In genomic region chr4:108300266-108300665, GRCm38 (mm10) we compare ENCODE assay signal across 8 mouse cellular contexts. TPM values are rescaled to one million over a fixed set of nuclear protein-coding genes. Genes with fewer than 3 reads are reported as not detected.
A peak's percentile ranks its signal among the peaks of the same experiment; 100 is the strongest.
DNase-seq lines count a peak whose midpoint lies in the region; ATAC-seq and TF ChIP-seq lines count a peak whose summit lies in the region.

No protein-coding gene starts in this region.

- ATAC-seq in hindbrain, embryonic 12.5 days (ENCODE audit: low FRiP score), result no peak; the same call in none of the 2 replicates
- no peak for ATAC-seq in liver, postnatal 0 days

- peak overlapping the region; percentile 92 for H3K27ac ChIP-seq in hindbrain, embryonic 12.5 days
- peak overlapping the region; percentile 90 for H3K27ac ChIP-seq in liver, postnatal 0 days (ENCODE audit: low read depth)

- no peak for TF ChIP-seq CTCF in liver, postnatal 0 days (IDR thresholded peaks at IDR 0.05; ENCODE audit: low read depth)

- peak overlapping the region; percentile 87 for H3K9ac ChIP-seq in hindbrain, embryonic 12.5 days
- H3K9ac ChIP-seq in liver, postnatal 0 days (replicated peaks), result peak overlapping the region; percentile 84

- under 1% methylated on average over 14 of the region's 14 CpGs for WGBS in hindbrain, embryonic 12.5 days
- 1% methylated on average over 14 of the region's 14 CpGs for whole genome bisulfite sequencing in liver, postnatal 0 days (ENCODE audit: insufficient replicate concordance)

- H3K27me3 ChIP-seq in hindbrain, embryonic 12.5 days, result no peaks in the 10 kb centered on the region
- no peaks in the 10 kb centered on the region for H3K27me3 ChIP-seq in liver, postnatal 0 days (ENCODE audit: insufficient read depth, low read length)

- 0 out of 2 replicates have a peak, but pooled peaks cover 2% of the 10 kb centered on the region for H3K9me3 ChIP-seq in hindbrain, embryonic 12.5 days (replicated peaks)
- H3K9me3 ChIP-seq in liver, postnatal 0 days (ENCODE audit: low read length), result no peaks in the 10 kb centered on the region

- no peak for TF ChIP-seq EP300 in liver, postnatal 0 days (IDR thresholded peaks at IDR 0.05; ENCODE audit: low read depth)

- no peaks in the 10 kb centered on the region for H3K36me3 ChIP-seq in hindbrain, embryonic 12.5 days
- no peaks in the 10 kb centered on the region for H3K36me3 ChIP-seq in liver, postnatal 0 days (replicated peaks; ENCODE audit: insufficient read depth, low read length)

- peaks cover 20% of the 10 kb centered on the region for H3K4me1 ChIP-seq in hindbrain, embryonic 12.5 days
- H3K4me1 ChIP-seq in liver, postnatal 0 days (ENCODE audit: insufficient read depth), result peaks cover 16% of the 10 kb centered on the region

- H3K4me3 ChIP-seq in hindbrain, embryonic 12.5 days, result peak overlapping the region; percentile 82
- H3K4me3 ChIP-seq in liver, postnatal 0 days (ENCODE audit: low read depth, low read length), result peak overlapping the region; percentile 83

- H3K4me2 ChIP-seq in hindbrain, embryonic 12.5 days (replicated peaks), result peak overlapping the region; percentile 75
- H3K4me2 ChIP-seq in liver, postnatal 0 days (ENCODE audit: low read depth, low read length), result peak overlapping the region; percentile 78

- DNase-seq in embryo, embryonic 10 days (ENCODE audit: low spot score), result peak; percentile 46
- DNase-seq in embryo, embryonic 10.5 days (ENCODE audit: low spot score), result no peak
- peak; percentile 32 for DNase-seq in right cerebral cortex, postnatal 4 days
- DNase-seq in right cerebral cortex, adult 18-20 months, result no peak
- peak; percentile 30 for DNase-seq in liver, postnatal 0 days
- peak; percentile 33 to 34 for DNase-seq in thymus, postnatal 10 days (ENCODE audit: low spot score in 2 of 2)
- DNase-seq in adrenal gland, adult (ENCODE audit: inconsistent age in 2 of 2, low spot score in 1 of 2), result no peak

RNA-seq across cellular contexts. Expression of gene Zyg11b, which starts 0.6 kb away (rescaled TPM):
- polyA plus RNA-seq in hindbrain, embryonic 12.5 days (2016; fragmentation: Nextera tagmentation; extraction: Ambion mirVana), result 31.9 and 32.2 TPM in 2 replicates
- 2.5 and 2.6 TPM in 2 replicates for polyA plus RNA-seq in liver, postnatal 0 days (2015; fragmentation: Nextera tagmentation; extraction: Ambion mirVana)

RNA-seq across cellular contexts. Expression of gene Coa7, which starts 27.7 kb away (rescaled TPM):
- 46.6 and 56.9 TPM in 2 replicates for polyA plus RNA-seq in hindbrain, embryonic 12.5 days (2016; fragmentation: Nextera tagmentation; extraction: Ambion mirVana)
- 62.2 and 64.9 TPM in 2 replicates for polyA plus RNA-seq in liver, postnatal 0 days (2015; fragmentation: Nextera tagmentation; extraction: Ambion mirVana)

Comparison
In these comparisons a context has a peak if more than half of its experiments do, and no peak if none do; other contexts are left out.
1. DNase-seq: peak in embryo, embryonic 10 days (single experiment), right cerebral cortex, postnatal 4 days (single experiment), liver, postnatal 0 days (single experiment) and thymus, postnatal 10 days (2 of 2); none in embryo, embryonic 10.5 days (single experiment), right cerebral cortex, adult 18-20 months (single experiment) and adrenal gland, adult (0 of 2).